Mouse (Mus musculus) monocyte, adult 5-6 weeks (primary cell): Measurements from ENCODE around the gene Draxin. TPM values are rescaled to one million over a fixed set of nuclear protein-coding genes. Genes with fewer than 3 reads are reported as not detected.
"Not testable (repeated sequence)": the region's sequence is repeated elsewhere in the genome, so short reads cannot be mapped to it uniquely, and the experiment has no call there.

Experiments used
- ATAC-seq: fragments of 153-309, 156-312 bp; replicated peaks from 2 replicates; pipeline ENCODE4 v1.8.0; 2017; ENCODE audit warnings: mild to moderate bottlenecking; ENCODE audit not compliant: low TSS enrichment, insufficient number of reproducible peaks, severe bottlenecking, poor library complexity, low FRiP score
- total RNA-seq: library from RNA; stranded (forward); fragments of 200-1000, 200-491, 200-594 nt; gene quantifications from 3 replicates; pipeline ENCODE4 v1.2.3, GENCODE M21; 2017

Draxin gene
- 0.29 to 3.1 TPM in 2 of 3 replicates, not detected in the other for total RNA-seq

DNA sequence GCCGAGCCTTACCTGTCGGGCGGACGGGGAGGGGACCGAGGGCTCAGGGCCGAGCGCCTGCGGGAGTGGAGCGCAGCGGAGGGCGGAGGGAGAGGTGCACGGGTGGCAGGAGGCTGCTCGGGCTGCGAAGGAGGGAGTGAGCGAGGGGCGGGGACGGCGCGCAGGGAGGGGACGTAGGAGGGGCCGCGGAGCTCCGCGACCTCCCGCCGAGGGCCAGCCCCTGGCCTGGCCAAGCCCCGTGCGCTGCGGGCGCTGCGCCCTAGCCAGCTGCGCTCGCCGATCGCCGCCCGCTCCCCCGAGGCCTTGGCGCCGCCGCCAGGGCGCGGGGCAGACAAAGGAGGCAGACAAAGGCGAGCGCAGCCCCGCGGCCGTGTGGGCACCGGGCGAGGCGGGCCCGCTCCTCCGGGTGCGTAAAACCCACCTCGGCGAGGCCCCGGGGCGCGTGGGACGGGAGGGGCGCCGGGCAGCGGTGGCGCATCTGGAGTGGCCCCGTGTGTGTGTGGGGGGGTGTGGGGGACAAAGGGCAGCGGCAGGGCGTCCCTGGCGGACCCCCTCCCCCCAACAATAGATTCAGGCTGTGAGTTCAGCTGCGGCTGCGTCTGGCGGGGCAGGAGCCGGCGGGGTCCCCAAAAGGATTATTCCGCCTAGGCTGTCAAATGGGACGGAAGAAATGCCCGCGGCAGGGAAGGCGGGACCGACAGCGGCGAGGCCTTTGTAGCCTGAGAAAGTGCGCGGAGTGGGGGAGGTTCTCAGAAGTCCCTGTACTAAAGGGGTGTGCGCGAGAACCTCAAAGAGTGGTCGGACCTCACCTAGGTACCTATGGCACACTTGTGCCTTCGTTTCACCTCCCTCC lies at the start of gene Draxin:
TSS of gene Draxin (minus strand) at position 138 of the 853 bp plus-strand sequence.
- no peak for ATAC-seq

DNA sequence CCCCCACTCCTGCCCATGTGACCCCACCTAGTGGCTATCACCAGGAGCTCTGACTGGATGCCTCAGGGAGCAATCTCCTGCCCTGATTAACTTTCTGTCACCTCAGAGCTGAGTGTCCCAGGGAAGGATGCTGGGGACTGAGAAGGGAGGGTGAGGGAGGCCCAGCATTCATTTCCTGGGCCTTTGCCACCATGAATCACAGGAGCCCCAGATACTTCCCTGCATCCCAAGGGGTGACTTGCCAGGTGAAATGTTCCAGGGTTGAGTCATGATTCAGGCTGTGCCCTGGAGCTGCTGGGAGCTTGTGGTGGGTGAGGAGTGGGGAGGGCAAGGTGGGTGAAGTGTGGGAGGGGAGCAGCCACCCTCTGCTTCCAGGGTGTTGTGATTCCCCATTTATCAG lies 47.2 kb upstream of the Draxin start:
- no peak for ATAC-seq

DNA sequence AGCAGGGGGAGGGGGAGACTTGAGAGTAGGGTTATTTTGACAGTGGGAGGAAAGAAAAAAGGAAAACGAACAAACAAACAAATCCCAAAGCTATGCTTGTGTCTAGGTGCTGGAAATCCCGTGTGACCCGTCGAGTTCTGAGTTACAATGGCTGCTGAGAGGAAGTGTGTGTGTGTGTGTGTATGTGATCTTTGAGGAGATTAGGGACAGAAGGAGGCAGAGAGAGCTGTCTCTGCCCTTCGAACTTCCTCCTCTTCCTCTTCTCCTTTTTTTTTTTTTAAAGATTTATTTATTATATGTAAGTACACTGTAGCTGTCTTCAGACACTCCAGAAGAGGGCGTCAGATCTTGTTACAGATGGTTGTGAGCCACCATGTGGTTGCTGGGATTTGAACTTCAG lies 46.1 kb upstream of the Draxin start:
- ATAC-seq = not testable (repeated sequence)

DNA sequence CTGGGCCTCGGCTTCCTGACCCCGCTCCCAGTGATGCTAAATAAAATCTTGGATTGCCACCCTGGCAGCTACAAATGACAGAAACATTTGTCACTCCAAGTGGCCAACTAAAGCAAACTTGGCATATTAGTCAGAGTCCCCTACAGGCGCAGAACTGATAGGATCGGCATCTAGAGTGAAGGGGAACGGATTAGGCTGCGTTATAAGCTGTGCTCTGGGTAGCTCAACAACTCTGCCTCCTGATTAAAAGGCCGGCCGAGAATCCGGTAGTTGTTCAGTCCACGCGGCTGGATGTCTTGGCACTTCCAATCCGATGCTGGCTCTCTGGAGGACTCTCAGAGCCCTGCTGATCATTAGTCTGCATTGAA lies 44.0 kb upstream of the Draxin start:
- ATAC-seq = no peak

DNA sequence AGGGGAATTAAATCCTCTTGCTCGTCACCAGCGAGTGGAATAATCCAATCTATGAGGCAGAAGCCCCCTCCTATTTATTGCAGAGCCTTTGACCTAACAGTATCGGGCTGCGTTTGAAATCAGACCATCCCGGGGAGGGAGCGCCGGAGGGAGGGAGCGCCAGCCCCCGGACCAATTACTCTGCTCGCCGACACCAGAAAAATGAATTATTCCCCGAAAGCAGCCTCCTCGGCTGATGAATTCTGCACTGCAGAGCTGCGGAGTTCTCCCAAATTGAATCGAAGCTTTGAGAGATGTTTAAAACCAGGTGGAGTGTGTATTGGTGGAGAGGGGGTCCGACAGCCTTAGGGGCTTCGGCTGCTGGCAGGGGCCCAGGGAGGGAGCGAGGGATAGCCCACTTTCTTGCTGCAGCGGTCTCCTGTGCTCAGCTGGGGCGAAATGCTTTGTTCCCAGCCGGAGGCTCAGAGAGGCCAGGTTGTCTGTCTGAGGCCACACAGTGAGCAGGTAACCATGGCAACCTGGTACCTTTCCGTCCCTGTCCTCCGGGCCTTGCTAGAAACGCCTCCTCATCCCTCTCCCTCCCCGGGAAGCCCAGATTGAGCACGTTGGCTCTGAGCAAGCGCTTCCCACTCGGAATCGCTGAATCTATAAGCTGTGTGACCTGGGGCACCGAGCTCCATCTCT lies 43.5 kb upstream of the Draxin start:
- no peak for ATAC-seq

DNA sequence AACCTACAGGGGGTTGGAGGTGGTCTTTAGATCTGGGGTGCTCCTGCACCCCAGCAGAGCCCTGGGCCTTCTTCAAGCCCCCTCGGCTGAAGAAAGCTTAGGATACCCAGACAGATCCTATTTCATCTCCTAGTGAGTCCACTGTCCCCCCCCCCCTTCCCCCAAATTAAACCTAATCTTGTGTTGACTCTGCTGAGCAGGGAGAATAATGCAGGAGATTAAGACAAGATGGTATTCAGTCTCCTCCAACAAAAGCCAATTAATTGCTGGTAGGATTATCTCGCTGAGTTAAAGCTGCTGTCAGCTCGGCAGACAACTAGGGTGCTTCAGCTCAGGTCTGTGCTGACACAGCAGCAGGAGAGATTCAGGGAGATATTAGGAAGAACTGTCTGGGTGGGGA lies 40.8 kb upstream of the Draxin start:
- ATAC-seq = no peak

DNA sequence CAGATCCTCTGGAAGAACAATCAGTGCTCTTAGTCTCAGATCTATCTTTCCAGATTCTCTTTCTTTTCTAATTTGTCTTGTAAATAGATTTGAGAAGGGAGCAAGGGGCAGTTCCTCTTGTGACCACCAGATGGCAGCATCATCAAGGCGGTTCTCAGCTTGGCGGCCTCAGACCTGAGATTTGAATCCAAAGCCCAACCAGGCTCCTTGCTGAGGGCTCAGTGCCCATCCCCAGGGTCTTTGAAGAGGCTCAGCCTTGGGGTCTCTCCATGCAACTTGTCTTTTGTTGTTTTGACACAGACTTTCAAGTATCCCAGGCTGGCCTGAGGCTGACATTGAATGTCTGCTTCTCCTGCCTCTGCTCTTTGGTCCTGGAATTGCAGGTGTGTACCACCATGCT lies 40.3 kb upstream of the Draxin start:
- no peak; the same call in 1 of the 2 replicates for ATAC-seq

DNA sequence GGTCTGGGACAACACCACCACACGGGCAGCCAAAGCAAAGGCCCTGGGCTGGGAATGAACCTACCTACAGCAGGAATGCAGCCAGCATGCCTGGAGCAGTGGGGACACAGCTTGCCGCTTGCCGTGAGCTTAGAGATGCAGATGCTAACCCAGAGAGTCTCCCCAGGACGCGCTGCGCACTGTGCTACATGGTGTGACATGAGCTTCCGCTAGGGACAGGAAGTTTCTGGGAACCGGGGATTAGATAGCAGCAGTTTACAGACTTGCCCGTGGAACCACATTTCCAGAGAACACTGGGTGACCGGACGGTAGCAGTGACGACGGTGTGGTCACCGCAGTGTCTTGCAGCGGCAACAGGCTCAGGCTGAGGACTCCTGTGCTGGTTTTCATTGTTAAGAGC lies 39.1 kb upstream of the Draxin start:
- no peak for ATAC-seq

DNA sequence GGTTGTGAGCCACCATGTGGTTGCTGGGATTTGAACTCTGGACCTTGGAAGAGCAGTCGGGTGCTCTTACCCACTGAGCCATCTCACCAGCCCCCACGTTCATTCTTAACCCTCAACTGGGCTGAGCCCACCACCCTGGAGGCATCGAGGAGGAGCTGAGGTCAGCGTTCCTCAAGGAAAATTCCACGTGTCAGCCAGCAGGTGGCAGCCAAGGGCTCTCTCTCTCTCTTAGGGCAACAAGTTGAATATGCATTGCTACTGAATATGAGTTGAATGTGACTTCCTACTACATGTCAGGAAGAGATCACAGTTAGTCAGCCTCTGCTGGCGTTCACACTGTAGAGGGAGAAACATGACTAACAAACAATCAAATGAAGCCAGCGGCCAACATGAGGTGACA lies 37.8 kb upstream of the Draxin start:
- ATAC-seq = peak; percentile 54

DNA sequence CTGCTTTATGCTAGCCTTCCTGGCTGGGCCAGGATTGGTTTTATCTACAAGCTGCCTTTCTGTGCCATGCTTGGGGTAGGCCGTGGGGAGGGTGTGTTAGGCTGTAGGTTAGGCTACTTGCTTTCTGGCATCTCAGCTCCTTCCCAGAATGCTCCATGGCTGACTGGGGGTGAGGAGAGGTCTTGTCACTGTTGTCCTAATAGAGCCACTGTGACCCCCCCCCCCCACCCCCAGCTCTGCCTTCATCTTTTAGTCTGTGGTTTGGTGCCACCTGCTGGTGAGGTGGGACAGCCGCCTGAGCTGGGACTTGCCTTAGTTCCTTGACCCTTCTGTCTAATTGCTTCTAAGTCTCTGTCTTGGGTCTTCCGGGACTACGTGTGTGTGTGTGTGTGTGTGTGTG lies 36.5 kb upstream of the Draxin start:
- ATAC-seq = no peak

DNA sequence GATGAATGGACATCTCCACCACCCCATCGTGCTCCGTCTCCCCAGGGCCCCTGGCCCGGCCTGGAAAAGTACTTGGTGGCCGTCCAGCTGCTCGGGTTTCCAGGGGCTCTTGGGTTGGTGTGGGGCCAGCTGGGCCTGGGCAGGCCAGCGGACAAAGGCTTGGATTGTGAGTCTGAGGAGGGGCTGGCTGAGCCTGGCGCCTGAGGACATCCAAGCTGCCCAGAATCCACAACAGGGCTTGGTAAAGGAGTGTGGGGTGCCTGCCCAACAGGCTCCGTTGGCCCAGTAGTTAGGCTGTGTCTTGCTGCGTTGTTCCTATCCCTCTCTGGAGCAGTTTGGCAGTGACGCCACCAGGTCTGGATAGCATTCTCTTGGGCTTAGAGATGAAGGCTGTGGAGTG lies 35.9 kb upstream of the Draxin start:
- no peak for ATAC-seq

DNA sequence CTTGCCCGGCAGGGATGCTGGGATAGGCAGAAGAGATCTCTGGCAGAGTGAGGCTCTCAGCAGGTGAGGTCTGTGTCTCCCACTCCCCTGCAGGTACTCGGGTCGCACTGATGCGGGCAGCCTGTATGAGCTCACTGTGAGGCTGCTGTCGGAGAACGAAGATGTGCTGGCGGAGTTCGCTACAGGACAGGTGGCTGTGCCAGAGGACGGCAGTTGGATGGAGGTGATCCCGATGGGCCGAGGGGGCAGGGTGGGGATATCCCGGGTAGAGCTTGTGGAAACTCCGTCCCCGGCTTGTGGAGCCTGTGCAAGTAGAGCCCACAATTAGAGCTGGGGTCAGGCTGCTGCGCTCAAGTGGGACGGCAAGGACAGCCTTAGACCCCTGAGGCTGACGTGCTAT lies 35.1 kb upstream of the Draxin start:
- no peak for ATAC-seq

DNA sequence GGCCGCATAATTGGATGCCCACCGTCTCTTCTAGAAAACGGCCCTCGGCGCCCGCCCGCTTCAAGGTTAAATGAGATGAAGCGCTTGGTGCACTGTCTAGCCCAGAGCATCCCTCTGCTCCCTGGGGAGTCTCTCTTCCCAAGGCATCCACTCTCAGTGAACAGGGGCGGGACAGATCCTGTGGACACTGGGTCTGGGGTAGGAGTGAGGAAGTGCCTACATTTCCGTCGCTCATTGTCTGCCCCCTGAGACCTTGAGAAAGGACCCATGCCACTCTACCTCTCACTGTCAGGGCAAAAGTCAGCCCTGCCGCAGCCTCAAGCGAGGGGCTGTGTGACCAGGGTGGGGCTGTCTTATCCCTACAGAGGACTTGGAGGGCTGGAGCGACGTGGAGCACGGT lies 34.0 kb upstream of the Draxin start:
- no peak for ATAC-seq

DNA sequence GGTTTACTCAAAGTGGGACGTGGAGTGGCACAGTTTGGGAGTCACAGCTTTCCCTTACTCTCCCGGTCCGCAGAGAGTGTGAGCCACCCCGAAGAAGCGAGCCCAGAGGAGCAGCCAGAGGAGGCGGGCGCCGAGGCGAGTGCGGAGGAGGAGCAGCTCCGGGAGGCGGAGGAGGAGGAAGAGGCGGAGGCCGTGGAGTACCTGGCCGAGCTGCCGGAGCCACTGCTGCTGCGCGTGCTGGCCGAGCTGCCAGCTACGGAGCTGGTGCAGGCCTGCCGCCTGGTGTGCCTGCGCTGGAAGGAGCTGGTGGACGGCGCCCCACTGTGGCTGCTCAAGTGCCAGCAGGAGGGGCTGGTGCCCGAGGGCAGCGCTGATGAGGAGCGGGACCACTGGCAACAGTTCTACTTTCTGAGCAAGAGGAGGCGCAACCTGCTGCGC lies 33.5 kb upstream of the Draxin start:
- ATAC-seq = 0 out of 2 replicates have a peak, but pooled peaks have one; percentile 25

DNA sequence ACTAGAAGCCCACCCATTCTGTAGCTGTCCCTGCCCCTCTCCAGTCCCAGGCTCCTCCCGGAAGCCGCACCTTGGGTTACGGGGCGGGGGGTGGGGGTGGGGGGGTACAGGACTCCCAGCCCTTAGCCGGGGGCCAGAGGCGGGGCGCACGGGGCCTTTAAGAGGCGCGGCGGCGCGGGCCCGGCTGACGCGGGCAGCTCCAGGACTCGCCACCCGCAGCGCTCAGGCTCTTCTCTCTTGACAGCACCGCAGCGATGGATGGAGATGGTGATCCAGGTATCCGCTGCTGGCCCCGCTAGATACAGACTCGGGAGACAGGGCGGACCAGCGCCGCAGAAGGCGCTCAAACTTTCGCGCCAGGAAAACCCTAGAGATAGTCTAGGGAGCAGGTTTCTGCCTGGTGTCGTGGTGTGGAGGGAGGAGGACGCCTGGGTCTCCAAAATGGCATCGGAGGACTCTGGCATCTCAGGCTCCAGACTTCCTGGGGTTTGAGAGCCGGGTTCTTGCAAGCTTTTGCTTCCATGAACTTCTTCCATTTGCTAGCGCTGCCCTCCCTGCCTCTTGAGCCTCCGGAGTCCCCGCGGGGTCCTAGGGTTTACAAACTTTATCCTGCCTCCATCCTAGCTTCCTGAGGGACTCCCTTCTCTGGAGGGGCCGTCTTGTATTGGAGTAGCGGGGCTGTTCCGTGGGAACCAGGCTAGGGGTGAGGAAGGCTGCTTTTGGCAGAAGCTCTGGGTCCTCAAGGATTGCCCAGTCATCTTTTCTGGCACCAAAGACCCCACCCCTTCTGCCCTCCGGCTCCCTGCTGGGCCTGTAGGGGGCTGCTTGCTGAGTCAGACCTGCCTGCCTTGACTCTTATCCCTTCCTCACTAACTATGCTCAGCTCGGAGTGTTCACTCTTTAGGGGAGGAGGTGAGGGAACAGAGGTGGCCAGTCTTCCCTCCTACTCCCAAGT lies 30.2 kb upstream of the Draxin start, which contains the start of the genes Fbxo44 and Fbxo2:
TSS of gene Fbxo44 (minus strand) at position 47 of the 955 bp plus-strand sequence.
TSS of gene Fbxo2 (plus strand) at position 186 of the 955 bp plus-strand sequence.
- ATAC-seq = no peak

DNA sequence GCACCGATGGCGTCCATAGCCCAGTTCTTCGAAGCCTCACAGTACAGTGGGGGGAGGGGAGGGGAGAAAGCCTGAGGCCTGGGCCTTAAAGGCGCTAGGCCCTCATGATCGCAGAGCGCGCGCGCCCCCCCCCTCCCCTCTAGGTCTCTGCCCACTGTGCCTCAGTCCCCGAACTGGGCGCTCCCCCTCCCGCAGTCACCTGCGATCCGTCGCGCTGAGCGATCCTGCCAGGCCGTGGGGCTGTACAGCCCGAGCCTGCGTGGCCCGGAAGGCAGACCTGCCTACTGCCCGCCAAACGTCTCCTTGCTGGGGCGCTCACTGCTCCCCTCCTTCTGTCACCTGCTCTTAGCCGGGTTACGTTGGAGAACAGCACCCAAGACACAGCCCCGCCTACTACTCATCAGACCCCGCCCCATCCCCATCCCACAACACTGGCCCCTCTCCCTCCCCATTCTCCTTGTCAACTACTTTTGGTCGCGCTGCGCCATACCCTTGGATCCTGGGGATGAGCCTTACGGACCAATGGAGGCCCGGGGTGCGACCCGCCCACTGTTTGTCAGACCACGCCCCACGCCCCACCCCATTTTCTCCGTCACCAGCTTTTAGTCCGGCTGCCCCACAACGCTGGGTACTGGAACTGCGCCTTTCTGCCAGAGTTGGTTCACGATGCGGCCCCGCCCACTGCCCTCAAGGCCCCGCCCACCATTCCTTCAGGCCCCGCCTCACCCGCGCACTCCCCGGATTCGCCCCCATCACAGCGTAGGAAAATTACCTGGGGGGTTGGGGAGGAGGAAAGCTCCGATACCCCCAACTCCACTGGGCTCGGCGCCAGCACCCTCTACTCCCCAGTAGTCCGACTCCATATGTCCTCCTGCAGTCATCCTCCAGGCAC lies 29.3 kb upstream of the Draxin start:
- ATAC-seq = peak; percentile 81

DNA sequence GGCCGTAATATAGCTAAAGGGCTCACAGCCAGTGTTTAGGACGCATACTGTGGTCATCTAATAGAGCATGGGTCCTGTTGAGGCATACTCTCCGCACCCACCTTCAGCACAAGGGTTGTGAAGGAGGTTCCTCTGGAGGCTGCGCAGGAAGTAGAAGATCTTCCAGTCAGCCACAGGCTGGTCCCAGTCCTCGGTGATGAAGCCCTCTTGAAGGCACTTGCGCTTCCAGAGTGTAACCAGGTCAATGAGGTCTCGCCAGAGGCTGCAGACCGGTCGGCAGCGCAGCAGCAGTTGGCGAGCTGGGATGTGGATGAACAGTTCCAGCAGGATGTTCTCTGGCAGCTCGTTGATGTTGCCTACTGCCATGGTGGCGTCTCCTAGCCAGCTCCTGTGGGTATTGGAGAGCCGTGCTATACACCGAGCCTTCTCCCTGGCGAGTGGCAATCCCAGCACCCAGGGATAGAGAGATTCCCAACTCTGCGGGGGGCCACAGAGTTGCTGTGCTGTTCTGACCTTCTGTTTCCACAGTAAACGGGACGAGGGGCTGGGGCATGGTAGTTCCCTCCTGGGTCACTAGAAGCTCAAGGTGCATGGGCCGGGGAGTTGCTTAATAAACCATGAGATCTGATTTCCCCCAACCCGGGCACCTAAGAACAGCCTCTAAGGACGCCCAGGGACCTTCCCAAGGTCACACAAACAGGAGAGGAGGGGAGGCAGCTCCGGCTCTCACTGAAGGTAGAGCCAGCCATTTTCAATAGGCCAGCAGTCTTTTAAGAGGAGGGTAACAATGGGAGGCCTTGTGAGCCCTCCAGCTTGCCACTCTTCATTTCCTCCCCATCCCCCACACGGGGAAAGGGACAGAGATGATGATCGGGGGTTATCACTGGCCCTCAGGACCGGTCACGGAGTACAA lies 28.2 kb upstream of the Draxin start:
- no peak for ATAC-seq
